Mouse (Mus musculus) embryonic fibroblast, embryonic 13.5 days (primary cell): ENCODE data around the gene P2ry6. TPM values are rescaled to one million over a fixed set of nuclear protein-coding genes. Genes with fewer than 3 reads are reported as not detected.
A peak's percentile ranks its signal among the peaks of the same experiment; 100 is the strongest.

ENCODE experiments used
- H3K27ac ChIP-seq: 2 replicates; pipeline ENCODE4 v1.5.1; 2012; ENCODE audit warnings: low read length, control low read depth, inconsistent platforms; ENCODE audit not compliant: insufficient read depth
- H3K4me1 ChIP-seq: 2 replicates; pipeline ENCODE4 v1.6.1; 2011; ENCODE audit warnings: low read length; ENCODE audit not compliant: control insufficient read depth, insufficient read depth
- H3K4me3 ChIP-seq: 2 replicates; pipeline ENCODE4 v1.5.1; 2011; ENCODE audit warnings: mild to moderate bottlenecking, control low read depth, low read length; ENCODE audit not compliant: insufficient read depth
- CTCF ChIP-seq: IDR thresholded peaks from 2 replicates; pipeline ENCODE4 v1.5.1; 2011; ENCODE audit warnings: mild to moderate bottlenecking, control low read depth, low read length, moderate library complexity, borderline replicate concordance; ENCODE audit not compliant: insufficient read depth
- POLR2A ChIP-seq: IDR thresholded peaks from 2 replicates; pipeline ENCODE4 v1.6.1; 2011; ENCODE audit warnings: low read depth, mild to moderate bottlenecking, control low read depth, low read length, moderate library complexity
- polyA plus RNA-seq: library from polyadenylated mRNA; stranded (reverse); fragments of >200 nt; gene quantifications from 2 replicates; pipeline ENCODE4 v1.2.4, GENCODE M21; 2011; ENCODE audit warnings: low read depth; ENCODE audit not compliant: missing spikeins, insufficient read length

Gene P2ry6
- polyA plus RNA-seq: 1.4 and 1.6 TPM in 2 replicates

DNA sequence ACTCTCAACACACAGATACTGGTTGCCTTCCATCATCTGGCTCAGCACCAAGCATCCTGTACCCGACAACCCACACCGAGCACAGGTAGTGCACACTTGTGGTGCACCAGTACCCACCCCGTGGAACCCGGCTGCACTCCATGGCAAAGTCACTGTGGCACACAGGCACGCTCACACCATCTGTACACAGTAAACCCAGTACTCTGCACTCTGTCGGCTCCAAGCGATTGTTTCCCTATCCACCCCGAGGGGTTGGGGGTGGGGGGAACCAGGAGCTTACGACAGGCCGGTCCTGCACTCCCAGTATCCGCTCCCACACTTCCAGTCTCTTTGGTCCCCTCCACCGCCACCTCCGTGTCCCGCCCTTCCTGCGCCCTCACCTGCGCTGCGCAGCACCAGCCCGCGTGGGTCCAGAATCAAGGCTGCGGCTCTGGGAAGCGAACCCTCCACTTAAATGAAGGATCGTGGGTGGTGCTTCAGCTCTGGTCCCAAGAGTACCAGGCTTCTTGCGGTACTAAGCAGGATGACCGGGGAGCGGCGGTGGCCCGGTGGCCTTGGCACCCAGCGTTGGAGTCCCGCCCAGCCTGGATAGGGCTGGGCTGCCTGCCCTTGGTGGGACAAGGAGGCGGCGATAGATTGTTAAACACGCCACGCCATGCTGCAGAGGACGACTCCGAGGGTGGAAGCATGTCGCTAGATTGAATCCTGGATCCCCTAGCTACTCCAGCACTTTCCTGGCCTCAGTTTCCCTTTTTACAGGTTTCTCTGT lies at the start of gene P2ry6:
P2ry6 (minus strand) TSS at position 515 of the 769 bp plus-strand sequence.
- no peak within 1 kb of the TSS for H3K27ac ChIP-seq
- TF ChIP-seq POLR2A (no peak), CTCF (no peak)
- H3K4me3 ChIP-seq: no peak within 1 kb of the TSS
- 0 out of 2 replicates have a peak, but pooled peaks cover 4% of the 10 kb centered on the region for H3K4me1 ChIP-seq

- TF ChIP-seq POLR2A: no peak
- no peak for TF ChIP-seq CTCF
- Histone ChIP-seq H3K4me3 (no peak overlapping the region), H3K4me1 (no peaks in the 10 kb centered on the region), H3K27ac (no peak overlapping the region)
These were observed 43.0 kb upstream of the P2ry6 start for GRCm38 (mm10) chr7:101017492-101017891.

DNA sequence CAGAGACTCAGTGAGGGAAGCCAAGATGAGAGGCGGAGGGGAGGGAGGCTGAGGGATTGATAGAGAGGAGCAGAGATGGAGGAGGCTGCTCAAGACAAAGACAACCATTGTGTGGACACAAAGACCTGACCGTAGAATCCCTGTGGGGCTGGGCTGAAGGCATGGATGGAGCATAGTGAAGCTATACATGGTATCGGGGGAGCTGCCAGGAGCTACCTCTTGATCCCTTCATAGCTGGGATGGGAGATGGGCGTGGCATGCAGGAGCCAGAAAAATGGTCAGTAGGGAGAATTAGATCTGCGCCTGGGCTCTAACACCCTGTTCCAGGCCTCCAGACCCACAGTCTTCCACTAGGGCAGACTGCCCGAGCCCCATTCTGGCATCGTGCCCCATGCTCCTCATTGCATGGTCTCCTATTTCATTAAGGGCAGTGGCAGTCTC lies 42.6 kb upstream of the P2ry6 start:
- H3K4me1 ChIP-seq: no peaks in the 10 kb centered on the region
- TF ChIP-seq CTCF (no peak), POLR2A (no peak)
- no peak overlapping the region for H3K27ac ChIP-seq
- H3K4me3 ChIP-seq: no peak overlapping the region

DNA sequence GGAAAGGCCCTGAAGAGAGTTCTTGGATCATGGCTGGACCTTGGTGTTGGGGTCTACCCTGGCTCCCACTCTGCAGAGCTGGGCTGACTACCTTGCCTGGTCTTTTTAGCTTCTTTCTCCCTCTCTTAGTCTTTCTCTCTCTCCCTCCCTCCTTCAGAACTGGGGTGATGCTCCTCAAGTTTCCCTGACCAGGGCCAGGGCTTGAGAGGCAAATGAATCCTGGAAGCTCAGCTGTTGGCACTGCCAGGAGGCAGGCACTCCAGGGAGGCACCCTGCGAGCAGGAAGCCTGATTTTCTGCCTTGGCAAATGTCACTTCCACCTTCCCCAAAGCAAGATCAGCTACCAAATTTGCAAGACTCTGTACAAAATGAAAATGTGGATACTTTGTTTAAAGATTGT lies 40.5 kb upstream of the P2ry6 start:
- TF ChIP-seq CTCF (no peak), POLR2A (no peak)
- no peak overlapping the region for H3K4me3 ChIP-seq

GRCm38 (mm10) chr7:101014041-101014440 lies 39.6 kb upstream of the P2ry6 start:
- H3K4me3 ChIP-seq: no peak overlapping the region
- TF ChIP-seq CTCF: no peak
- no peak for TF ChIP-seq POLR2A
- no peak overlapping the region for H3K27ac ChIP-seq
- no peaks in the 10 kb centered on the region for H3K4me1 ChIP-seq

More for the DNA sequence above, 40.5 kb upstream of the P2ry6 start:
- Histone ChIP-seq H3K4me1 (no peaks in the 10 kb centered on the region), H3K27ac (no peak overlapping the region)

DNA sequence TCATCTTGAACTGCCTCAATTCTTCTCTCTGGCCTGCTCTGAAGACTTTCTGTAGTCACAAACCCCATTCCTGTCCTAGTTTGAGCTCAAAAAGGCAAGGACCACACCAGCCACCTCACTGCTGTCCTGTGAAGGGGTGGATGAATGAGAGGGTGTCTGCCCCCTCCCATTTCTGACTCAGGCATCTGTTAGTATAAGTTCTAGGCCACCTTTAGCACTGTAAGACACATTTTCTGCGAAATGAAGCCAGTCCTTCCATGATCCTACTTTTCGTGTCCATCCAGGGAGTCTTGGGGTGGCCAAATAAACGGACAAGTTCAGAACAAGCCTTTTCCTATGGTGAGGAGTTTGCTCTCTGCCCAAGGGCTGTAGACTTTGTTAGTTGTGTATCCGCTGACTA lies 38.1 kb upstream of the P2ry6 start, which contains the start of gene P2ry2:
P2ry2 (minus strand) TSS at position 326 of the 400 bp plus-strand sequence.
- no peaks in the 10 kb centered on the region for H3K4me1 ChIP-seq
- peak within 1 kb of the TSS; percentile 60 for H3K4me3 ChIP-seq
- H3K27ac ChIP-seq: no peak within 1 kb of the TSS
- TF ChIP-seq CTCF (no peak), POLR2A (no peak)

DNA sequence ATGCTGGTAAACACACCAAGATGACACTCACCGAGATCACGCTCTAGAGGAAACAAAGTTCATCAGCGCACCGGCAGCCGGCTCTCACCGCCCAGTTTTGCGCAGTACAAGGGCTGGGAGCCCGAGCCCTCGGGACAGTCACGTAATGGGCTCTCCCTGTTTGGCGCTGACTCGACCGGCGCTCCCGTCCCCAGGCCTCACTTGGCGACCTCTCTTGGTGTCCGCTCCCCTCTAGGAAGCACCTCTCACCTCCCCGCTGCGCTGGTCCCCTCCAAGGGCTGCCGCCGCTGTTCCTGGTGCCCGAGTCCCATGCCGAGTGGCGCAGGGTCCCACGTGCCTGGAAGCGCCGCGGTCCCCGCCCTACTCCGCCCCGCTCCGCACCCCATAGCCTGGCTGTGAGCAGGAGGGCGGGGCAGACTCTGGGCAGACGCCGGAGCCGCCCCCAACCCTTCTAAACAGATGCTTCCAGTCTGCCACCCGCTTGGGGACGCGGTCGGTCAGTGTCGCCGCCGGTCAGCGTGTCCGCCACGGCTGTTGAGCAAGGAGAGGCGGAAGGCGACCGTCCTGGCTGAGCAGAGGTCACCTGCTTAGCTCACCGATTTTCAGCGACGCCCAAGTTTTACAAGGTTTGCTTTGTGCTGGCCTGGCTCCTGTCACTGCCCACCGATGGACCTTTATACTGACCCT lies 37.4 kb upstream of the P2ry6 start:
- no peak overlapping the region for H3K27ac ChIP-seq
- H3K4me3 ChIP-seq: peak overlapping the region; percentile 60
- no peaks in the 10 kb centered on the region for H3K4me1 ChIP-seq
- TF ChIP-seq POLR2A: peak; percentile 73
- no peak for TF ChIP-seq CTCF

DNA sequence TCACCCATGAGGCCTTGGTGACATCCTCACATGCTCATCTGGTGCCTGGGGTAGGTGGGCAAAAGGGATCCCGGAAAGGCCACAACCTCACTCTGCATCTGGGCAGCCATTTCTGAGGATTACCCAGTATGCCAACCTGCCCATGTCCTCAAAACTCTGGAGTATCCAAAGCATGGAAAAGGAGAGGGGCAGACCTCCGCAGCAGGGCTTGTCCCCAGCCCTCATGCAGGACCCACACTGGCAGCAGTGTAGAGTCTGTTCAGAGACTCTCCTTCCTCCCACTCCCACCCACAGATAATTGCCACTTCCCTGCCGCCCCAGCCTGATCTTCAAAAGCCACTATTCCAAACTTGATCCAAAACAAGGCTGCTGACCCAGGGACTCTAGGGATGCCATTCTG lies 36.3 kb upstream of the P2ry6 start:
- Histone ChIP-seq H3K4me1 (no peaks in the 10 kb centered on the region), H3K27ac (no peak overlapping the region), H3K4me3 (peak overlapping the region; percentile 60)
- no peak for TF ChIP-seq CTCF

DNA sequence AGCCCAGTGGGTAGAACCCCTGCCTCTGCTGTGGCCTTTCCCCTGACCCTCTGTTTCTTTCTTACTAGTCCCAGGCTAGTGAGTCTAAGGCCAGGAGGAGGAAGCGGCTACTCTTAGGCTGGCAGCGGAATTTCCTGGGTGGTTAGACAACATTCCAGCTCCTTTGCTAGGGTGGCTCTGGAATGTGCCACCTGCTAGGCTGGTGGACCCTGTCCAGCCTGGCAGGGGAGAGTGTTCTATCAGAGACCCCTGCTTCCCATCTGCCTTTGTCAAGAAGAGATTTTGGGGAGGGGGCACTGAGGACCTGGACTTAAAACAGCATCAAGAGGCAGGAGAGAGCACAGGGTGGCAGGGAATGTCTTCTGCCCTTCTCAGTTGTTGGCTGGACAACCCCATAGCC lies 31.8 kb upstream of the P2ry6 start:
- Histone ChIP-seq H3K27ac (no peak overlapping the region), H3K4me1 (no peaks in the 10 kb centered on the region), H3K4me3 (no peak overlapping the region)
- no peak for TF ChIP-seq POLR2A
- no peak for TF ChIP-seq CTCF

DNA sequence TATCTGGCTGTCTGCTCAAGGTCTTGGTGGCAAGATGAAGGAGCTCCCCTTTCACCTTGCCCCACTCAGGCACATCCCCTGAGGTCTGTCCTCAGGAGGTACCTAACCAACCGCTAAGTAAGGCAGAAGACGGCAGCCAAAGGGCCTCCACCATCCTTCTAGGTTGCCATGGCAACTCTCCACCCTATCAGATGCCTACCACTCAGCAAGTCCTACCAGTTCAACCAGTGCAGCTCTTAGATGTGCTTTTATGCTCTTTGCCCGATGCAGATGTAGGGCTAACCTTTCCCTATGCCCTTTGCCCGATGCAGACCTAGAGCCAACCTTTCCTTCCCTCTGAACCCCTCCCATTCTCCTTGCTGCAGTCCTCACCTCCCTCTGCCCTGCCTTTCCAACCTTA lies 30.7 kb upstream of the P2ry6 start:
- Histone ChIP-seq H3K4me3 (no peak overlapping the region), H3K27ac (no peak overlapping the region), H3K4me1 (no peaks in the 10 kb centered on the region)
- no peak for TF ChIP-seq CTCF
- TF ChIP-seq POLR2A: no peak
